ENCODE assay signal across 8 mouse cellular contexts in the genomic region with DNA sequence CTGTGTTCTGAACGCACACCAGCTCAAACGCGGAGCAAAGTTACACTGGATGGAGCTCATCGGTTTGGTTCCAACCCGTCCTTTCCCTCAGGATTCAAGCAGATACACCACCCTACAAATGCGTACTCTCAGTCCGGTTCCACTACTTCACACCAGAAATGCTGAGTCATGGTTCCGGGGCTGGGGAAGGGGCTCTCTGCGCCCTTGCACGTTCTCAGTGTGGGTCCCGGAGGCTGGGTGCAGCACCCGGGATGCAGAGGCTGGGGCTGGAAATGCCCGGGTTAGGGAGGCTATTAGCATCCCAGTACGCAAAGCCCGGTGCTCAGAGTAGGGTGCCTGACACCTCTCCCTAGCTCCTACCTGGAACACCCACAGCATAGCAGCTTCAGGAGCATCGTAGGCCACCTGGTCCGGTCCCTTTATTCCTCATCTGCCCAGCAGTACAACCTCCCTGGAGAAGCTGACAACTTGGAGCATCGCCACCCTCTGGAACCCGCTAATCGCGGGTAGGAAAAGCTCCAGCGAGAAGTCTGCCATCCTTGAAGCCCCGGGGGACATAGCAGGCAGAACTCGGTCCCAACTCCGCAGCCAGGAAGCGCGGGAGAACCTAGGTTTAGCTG. TPM values are rescaled to one million over a fixed set of nuclear protein-coding genes. Genes with fewer than 3 reads are reported as not detected.
DNase-seq lines count a peak whose midpoint lies in the region; ATAC-seq lines count a peak whose summit lies in the region.

No protein-coding gene starts in this region.

- peaks cover 11% of the 10 kb centered on the region for H3K4me1 ChIP-seq in forebrain, embryonic 11.5 days (replicated peaks; ENCODE audit: control insufficient read depth, insufficient read depth, low read length)

- no peaks in the 10 kb centered on the region for H3K36me3 ChIP-seq in forebrain, embryonic 11.5 days (ENCODE audit: control insufficient read depth, insufficient read depth, low read length)

- H3K27me3 ChIP-seq in forebrain, embryonic 11.5 days (ENCODE audit: control insufficient read depth, insufficient read depth, low read length): peaks cover 21% of the 10 kb centered on the region

- 0 out of 2 replicates have a peak overlapping the region, but pooled peaks have one; percentile 20 for H3K9ac ChIP-seq in forebrain, embryonic 11.5 days (ENCODE audit: low read length)

- peak overlapping the region; percentile 68 for H3K4me3 ChIP-seq in forebrain, embryonic 11.5 days (ENCODE audit: low read depth, low read length)

- intact Hi-C loops in heart, postnatal 10 days (cut with DNase I): loop anchor here (5.0 to 10.0 kb wide), 2 partner anchors 35 to 242 kb away; no protein-coding TSS in a partner anchor

- H3K27ac ChIP-seq in forebrain, embryonic 11.5 days (ENCODE audit: low read depth, low read length): no peak overlapping the region

- no peaks in the 10 kb centered on the region for H3K9me3 ChIP-seq in forebrain, embryonic 11.5 days (ENCODE audit: control insufficient read depth, low read length)

- H3K4me2 ChIP-seq in forebrain, embryonic 11.5 days (ENCODE audit: low read depth, low read length, severe bottlenecking): peak overlapping the region; percentile 94

- peak; percentile 10 for DNase-seq in urinary bladder, postnatal 14 days (ENCODE audit: low spot score)
- no peak for DNase-seq in urinary bladder, adult 2 months (ENCODE audit: low spot score)
- DNase-seq in forebrain, embryonic 11.5 days (ENCODE audit: low spot score): peak; percentile 69
- peak; percentile 43 to 48 for DNase-seq in heart, postnatal 10 days
- peak; percentile 31 to 52 for DNase-seq in layer of hippocampus, postnatal 10 days (ENCODE audit: low spot score in 2 of 2)
- peak; percentile 33 for DNase-seq in lung, postnatal 10 days
- DNase-seq in right cerebral cortex, postnatal 14 days: peak; percentile 23

- 1% methylated on average over 27 of the region's 27 CpGs for WGBS in forebrain, embryonic 11.5 days

- ATAC-seq in forebrain, embryonic 11.5 days (replicated peaks; ENCODE audit: low FRiP score): no peak; the same call in 1 of the 2 replicates
- ATAC-seq in inflammation-experienced regulatory T-cells, adult 6 months: no peak

RNA-seq across cellular contexts. Expression of gene Tmtc1, which starts 1.4 kb away (rescaled TPM):
- 14.2 and 17.9 TPM in 2 replicates for polyA plus RNA-seq in urinary bladder, adult 2 months (2012; rRNA removed)
- polyA plus RNA-seq in forebrain, embryonic 11.5 days (2014; fragmentation: Nextera tagmentation; extraction: Ambion mirVana): 1.1 and 1.3 TPM in 2 replicates
- total RNA-seq in heart, postnatal 10 days (2021): 10 to 100 TPM; 22.5 to 29.0 TPM
- 10 to 100 TPM; 19.7 to 24.2 TPM for total RNA-seq in layer of hippocampus, postnatal 10 days (2021)
- under 1 TPM in 2 of 3 experiments, not detected in 1; 0.04 to 0.07 TPM for polyA plus RNA-seq in inflammation-experienced regulatory T-cells, adult 6 months (2017; shearing (Covaris generic))
